Mouse (Mus musculus) urinary bladder, postnatal 36 days (tissue): Measurements from ENCODE around the gene A230050P20Rik.

Experiments
- DNase-seq, 2 experiments: peaks; one replicate each; pipeline ENCODE4 v3.0.0; 2022; ENCODE audit warnings: low spot score in 2 of 2, mixed read lengths in 1 of 2

A230050P20Rik gene

DNA sequence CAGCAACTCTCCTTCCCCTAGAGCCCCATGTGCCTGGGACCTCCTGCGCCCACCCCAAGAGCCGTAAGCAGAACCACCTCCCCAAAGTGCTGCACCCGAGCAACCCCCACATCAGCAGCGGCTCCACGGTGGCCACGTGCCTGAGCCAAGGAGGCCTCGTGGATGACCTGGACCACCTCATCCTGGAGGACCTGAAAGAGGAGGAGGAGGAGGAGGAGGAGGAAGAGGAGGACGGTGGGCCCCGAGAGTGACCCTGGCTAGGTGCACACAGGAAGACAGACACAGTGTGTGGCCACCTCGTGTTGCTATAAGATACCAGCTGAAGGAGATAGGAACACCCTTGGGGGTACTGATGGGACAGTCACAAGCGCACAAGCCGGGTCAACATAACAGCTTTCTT is 5.1 kb downstream of the A230050P20Rik start:
- no peak for DNase-seq

DNA sequence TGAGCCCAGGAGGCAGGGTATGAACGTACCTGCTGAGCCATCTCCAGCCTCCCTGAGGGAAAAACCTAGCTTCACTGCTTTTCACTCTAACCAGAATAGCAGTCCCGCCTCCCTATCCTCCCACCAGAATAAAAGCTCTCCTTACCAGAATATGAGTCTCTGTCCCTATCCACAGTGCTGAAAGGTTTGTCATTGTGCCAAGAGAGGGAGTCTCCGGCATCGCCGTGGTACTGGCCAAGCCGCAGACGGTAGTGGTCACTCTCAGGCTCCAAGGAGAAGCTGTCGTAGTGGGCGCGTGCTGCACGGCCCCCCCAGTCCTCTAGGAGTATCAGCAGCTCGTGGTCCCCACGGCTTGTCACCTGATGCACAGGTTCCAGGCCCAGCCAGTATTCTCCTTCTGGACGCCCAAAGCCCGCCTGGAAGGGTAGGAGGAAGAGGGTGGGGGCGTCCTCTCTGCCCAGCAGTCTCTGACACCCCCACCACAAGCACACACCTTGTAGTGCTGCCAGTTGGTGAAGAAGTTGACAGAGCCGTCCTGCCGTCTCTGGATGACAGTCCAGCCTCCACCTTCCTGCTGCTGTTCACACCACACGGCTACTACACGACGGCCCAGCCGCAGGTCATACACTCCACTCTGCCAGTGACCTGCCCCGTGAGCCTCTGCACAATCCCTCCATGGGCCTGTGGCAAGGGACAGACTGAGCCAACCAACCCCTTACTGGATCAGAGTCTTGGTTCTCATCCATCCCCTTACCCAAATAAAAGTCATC is 6.8 kb downstream of the A230050P20Rik start:
- no peak for DNase-seq

DNA sequence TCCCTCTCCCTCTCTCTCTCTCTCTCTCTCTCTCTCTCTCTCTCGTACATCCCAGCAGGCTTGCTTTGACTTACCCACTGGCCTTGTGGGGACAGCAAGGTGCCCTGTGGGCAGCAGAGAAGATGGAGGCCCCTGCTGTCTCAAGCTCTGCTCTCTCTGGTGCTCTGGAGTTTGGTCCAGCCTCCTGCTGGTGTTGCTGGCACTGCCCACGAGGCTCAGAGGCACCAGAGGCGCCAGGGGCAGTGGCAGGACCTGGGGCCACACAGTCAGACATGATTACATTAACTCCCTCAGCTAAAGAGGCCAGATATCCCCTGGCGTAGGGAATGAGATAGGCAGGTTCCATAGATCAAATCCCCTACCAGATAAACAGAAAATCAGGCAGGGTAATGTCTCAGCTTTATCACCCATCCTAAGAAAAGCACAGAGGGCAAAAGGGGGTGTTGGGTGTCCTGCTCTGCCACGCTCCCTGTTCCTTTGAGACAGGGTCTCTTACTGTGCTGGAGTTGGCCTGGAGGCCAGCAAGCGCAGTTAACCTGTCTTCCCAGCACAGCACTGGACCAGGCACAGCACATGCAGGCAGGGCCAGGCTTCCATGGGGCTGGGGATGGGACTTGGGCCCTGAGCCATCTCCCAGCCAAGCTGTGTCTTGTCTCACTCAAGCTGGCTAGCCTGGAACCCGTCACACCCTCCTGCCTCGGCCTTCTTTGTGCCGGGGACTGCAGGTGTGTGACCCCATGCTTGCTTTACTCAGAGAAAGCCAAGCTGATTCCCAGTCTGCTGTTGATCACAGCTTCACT is 8.1 kb downstream of the A230050P20Rik start:
- DNase-seq: no peak

DNA sequence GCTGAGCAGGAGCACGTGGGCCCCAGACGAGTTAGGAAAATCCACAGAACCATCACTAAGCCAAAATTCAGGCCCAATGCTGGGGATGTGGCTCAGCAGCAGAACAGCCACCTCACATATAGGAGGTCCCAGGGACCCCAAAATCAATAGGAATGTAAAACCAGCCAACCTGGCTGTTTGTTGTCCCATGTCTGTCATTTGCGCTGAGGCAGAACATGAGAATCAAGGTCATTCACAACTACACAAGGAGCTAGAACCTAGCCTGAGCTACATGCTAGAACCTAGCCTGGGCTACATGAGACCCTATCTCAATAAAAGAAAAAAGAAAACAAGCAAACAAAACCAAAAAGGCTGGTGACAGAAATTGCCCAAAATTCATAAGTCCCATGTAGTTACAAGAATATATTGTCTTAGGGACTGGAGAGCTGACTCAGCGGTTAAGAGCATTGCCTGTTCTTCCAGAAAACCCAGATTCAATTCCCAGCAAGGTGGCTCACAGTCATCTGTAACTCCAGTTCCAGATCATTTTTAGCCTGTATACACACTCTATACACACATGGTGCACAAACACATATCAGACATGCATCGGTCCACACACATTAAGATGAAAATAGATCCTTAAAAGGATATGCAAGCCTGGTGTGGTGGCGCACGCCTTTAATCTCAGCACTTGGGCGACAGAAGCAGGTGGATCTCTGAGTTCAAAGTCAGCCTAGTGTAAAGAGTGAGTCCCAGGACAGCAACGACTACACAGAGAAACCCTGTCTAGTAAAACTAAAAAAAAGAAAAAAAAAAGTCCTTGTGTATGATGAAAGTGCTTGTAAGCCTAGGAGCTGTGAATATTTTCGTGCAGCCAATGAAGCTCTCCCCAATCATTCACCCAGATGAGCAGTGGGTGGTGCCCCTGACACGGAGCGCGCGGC is 8.9 kb downstream of the A230050P20Rik start:
- no peak for DNase-seq

DNA sequence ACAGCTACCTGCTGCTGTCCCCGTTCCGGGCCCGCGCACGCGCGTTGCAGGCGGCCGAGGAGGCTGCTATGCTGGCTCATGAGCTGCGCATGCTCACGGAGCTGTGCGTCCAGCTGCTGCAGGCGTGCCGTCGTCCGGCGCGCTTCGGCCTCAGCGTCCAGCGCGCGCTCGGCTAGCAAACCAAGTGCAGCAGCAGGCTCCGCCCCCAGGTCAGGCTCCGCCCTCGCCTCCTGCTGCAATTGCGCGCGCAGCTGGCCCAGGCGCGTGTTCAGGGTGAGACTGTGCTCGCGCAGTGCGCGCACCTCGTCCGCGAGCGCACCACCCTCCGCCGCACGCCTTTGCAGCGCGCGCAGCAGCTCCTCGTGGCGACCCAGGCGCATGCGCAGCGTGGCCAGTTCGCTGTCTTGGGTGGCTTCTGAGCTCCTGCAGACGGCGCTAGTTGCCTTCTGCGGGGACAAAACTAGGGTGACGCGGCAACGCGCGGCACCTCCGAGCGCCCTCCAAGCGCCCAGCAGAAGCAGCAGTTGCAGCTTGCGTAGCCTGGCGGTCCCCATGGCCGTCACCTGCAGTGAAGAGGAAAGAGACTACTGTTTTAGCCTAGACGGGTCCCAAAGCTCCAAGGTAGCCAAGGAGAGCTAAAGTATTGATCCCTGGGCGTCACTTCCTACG is 9.7 kb downstream of the A230050P20Rik start:
- peak; percentile 99 to 100 for DNase-seq

DNA sequence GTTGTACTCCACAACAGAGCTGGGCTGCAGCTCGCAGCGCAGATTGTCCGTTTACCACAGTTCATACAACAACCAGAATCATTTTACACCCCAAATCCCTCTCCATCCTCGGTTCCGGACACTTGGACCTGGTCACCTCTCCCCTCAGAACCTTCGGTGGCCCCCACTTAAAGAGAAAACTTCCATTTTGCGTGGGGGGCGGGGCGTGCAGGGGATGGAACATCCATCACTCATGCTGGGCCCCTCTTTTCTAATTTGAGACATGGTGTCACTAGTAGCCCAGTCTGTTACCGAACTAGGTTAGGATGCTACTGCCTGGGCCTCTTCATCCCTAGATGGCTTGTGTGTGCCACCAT is 10.2 kb downstream of the A230050P20Rik start:
- DNase-seq: no peak

DNA sequence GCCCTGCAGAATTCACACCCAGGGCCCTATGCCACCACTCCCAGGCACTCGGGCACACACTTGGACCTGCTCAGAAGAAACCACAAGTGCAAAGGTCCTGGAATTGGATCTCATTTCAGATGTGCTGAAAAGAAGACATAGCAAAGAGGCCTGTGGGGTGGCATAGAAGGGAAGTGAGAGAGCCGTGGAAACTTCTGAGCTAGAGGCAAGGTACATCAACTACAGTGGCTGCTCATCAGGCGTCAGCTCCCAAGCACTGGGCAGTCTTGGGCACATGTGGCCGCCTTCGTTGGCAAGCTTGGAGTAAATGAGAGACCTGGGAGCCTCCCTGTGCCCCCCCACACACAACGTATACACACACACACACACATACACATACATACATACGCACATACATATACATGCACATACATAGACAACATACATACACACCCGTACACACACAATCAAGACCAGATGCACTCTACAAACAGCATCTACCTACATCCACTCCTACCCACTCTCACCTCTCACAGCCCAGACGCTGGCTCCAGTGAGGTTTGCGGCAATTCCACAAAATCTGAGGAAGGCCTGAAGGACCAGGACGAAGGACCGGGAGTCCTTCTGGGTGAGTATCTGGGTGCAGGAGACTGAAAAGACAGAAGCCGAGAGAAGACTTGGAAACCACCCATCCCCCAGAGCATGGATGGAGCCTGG is 10.8 kb downstream of the A230050P20Rik start, which contains the start of gene Angptl6:
Angptl6 (minus strand) TSS at position 631 of the 696 bp plus-strand sequence.
- DNase-seq: no peak

DNA sequence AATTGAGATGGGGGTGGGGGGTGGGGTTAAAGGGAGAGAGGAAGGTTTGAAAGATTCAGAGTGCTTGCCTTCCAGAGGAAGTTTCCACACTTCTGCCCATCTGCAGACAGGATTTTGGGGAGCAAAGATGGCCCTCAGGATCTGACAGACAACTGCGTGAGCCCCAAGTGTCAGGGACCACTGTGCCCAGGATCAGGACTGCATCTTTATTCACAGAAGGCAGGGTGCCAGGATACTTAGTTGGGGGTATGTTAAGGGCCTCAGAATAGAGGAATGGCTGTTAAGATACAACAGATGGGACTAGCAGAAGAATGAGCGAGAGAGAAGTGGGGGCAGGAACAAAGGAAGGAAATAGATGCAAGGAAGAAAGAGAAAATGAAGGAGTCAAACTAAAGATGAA is 18.1 kb downstream of the A230050P20Rik start:
- DNase-seq: no peak

DNA sequence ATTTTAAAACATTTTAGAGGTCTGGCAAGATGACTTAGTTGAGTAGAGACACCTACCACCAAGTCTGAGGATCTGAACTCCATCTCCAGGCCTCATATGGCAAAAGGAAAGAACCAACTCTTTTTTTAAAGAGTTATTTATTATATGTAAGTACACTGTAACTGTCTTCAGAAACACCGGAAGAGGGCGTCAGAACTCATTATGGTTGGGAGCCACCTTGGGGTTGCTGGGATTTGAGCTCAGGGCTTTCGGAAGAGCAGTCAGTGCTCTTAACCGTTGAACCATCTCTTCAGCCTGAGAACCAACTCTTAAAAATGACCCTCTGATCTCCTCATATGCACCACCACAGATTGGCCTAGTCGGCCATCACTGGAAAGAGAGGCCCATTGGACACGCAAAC is 18.7 kb downstream of the A230050P20Rik start:
- DNase-seq: no peak

DNA sequence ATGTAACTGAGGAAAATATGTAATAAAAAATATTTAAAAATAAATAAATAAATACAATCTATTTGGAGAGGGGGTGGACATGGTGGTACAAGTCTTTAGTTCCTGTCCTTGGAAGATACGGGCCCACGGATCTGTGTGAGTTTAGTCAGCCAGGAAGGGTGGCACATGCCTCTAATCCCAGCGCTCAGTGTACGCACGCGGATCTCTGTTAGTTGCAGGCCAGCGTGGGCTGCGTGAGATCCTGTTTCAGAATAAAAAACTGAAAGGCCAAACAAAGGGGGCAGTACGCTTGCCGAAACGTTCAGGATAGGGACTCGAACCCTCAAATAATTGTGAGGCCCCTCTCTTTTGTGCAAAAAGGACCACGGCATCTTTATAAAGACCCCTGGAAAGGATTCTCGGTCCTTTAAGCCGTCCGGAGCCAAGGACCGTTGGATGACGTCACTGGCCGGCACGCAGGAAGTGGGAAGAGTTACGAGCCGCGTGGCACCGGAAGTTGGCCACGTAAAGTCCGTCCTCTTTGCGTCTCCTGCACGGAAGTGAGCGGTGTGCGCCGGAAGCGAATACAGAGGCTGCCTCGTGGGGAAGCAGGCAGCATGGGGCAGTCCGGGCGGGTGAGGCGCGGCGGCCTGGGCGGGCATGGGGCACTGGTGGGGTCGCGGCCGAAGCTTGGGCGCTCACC is 19.4 kb downstream of the A230050P20Rik start, which contains the start of gene Ppan:
Ppan (plus strand) TSS at position 472 of the 682 bp plus-strand sequence.
- DNase-seq: peak; percentile 92 to 95

DNA sequence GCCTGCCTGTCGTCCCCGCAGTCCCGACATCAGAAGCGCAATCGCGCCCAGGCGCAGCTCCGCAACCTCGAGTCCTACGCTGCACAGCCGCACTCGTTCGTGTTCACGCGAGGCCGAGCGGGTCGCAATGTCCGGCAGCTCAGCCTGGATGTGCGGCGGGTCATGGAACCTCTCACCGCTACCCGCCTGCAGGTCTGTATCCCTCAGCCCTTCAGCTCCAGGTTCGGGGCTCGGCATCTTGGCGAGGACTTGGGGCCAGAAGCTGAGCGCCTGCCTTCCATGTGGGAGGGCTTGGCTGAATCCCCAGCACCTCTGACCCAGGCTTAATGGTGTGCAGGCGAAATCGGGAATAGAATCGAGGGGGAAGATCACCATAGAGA is 19.9 kb downstream of the A230050P20Rik start:
- no peak for DNase-seq

DNA sequence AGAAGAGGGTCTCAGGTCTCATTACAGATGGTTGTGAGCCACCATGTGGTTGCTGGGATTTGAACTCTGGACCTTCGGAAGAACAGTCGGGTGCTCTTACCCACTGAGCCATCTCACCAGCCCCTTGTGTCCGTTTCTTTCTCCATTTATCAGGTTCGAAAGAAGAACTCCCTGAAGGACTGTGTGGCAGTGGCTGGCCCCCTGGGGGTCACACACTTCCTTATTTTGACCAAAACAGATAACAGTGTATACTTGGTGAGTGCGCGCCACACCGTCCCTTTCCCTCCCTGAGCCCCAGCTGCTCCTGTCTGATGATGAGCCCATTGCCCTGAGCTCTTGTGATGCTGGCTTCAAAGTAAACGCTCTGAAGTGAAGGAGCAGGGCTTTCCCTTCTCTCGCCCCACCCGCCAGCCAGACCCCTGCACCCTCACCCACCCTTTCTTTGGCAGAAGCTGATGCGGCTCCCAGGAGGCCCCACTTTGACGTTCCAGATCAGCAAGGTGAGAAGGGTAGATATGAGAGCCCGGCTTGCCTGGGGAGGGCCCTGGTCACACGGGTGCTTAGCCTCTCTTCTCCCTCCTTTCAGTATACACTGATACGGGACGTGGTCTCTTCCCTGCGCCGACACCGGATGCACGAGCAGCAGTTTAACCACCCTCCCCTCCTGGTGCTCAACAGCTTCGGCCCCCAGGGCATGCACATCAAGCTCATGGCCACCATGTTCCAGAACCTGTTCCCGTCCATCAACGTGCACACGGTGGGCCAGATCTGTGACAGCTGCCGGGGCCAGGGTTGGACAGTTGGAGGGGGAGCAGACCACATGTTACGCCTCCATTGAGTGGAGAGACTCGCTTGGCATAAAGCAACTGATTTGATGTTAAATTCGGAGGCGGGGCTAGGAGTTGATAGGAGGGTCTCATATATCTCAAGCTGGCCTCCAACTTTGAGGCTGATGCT is 21.0 kb downstream of the A230050P20Rik start:
- no peak for DNase-seq

DNA sequence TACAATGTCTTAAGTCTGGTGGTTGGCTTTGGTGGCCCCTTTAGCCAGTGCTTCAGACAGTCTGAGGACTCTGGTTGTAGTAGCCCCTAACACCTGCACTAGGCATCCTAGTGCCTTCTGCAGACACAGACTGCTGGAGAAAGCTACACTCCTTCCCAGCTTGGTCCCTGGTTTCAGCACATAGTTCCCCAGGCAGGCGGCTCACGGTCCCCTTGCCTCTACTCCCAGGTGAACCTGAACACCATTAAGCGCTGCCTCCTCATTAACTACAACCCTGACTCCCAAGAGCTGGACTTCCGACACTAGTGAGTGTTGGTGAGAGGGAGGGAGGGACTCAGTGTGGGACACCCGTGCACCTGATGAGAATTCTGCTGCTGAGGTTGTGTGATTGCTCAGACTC is 22.0 kb downstream of the A230050P20Rik start:
- no peak for DNase-seq

DNA sequence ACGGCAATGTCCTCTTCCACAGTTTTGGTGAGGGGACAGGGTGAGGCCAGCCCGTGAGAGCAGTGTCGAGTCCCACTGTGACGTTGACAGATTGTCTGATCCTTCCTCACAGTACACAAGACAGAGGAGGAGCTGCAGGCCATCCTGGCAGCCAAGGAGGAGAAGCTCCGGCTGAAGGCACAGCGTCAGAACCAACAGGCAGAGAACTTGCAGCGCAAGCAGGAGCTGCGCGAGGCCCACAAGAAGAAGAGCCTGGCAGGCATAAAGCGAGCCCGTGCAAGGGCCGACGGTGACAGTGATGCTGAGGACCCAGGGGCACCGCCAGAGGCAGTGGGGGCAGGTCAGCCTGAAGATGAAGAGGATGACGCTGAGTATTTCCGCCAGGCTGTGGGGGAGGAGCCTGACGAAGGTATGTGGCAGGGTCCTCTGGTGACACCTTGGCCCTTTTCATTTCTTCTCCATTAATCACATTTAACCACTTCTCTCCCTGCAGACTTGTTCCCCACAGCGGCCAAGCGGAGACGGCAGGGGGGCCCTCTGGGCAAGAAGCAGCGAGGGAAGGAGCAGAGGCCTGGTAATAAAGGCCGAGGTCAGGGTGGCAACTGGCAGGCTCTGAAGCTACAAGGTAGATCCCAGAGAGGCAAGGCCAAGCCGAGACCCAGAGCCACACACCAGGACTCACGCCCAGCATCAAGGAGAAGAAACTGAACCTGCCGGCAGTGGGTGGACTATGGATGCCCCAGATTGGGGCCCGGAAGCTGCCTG is 23.1 kb downstream of the A230050P20Rik start:
- DNase-seq: no peak

DNA sequence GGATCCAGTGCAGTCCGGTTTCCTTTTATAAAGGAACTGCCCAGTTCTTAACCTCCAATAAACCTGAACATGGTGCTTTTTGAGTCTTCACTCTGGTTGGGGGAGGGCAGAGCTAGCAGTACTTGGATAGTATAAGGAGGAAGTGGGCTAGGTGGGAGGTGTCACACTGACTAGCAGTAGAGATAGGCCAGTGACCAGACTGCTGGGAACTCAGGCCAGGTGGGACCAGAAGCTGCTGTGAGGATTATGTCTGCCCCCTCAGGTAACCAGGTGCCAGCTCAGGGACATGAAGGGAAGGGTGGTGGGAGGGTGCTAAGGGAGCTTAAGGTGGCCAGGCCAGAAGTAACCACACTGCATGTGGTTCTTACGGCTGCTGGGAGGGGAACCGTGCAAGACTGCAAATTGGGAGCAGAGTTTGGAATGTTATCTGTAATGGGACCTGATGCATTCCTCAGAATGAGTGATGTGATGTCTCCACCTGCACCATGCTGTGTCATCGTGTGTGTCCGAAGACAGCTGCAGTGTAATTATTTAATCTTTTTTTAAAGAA is 23.7 kb downstream of the A230050P20Rik start:
- no peak for DNase-seq

DNA sequence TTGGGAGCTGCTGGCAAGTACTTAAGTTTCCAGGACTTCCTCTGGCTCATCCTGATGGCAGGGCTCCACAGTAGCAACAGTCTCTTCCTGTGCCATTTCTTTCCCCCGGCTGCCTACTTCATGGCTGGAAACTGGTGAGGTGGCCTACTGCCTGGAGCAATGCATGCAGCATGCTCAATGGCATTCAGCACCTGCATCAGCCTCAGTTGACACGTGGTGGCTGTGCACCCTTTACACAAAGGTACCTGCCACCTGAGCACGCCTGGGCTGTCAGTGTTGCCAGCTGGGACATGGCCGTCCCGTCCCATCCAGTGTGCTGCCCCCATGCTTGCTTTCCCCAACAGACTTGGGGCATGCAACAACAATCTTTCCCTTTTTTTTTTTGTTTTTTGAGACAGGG is 24.6 kb downstream of the A230050P20Rik start:
- no peak for DNase-seq

DNA sequence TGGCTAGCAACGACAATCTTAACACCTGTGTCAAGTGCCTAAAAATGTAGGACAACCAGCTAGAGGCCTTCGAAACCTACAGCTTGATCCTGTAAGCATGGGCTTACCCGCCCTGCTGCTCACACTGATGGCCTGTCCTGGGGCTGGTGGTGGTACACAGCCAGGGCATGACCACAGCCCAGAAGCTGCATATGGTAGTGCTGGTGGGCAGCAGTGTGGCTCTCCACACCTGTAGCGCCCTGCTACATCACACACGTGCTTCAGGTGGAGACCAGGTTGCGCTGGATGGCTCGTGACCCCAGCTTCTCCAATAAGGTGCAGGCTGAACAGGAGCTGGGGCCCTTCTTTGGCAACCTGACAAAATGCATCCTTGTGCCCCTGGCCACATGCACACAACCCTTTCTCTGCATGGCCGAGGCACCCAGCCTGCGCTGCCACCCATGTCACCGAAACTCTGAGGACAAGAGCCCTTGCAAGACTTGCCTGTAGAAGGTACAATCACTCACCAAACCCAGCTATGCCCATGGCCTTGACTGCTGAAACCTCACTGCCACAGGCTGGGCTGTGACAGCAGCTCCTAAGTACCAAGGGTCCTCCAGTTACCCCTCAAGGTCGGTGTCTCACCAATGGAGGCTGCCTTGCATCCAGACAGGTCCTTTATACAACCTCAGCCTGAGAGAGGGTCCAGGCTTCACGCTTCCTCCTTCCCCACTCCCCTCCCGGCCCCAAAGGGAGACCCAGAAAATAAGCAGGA is 25.3 kb downstream of the A230050P20Rik start:
- DNase-seq: no peak
